Mouse (Mus musculus): ENCODE results near the gene Zfp764. TPM values are rescaled to one million over a fixed set of nuclear protein-coding genes. Genes with fewer than 3 reads are reported as not detected.

The Zfp764 gene
- total RNA-seq, 2 experiments from 2014 or later: 5.4 to 5.6 TPM

Other genes with a start within 250 kb of the Zfp764 start
- gene Cd2bp2, start 210.8 kb downstream of the Zfp764 start, total RNA-seq (2021): 10 to 100 TPM; 81.4 to 89.5 TPM
- 100 to 1,000 TPM in 1 of 2 experiments, 10 to 100 TPM in 1; 90.8 to 101 TPM for gene Tbc1d10b, start 198.4 kb downstream of the Zfp764 start, total RNA-seq (2021)
- gene Mylpf, start 197.9 kb downstream of the Zfp764 start, total RNA-seq (2021): 1 to 10 TPM; 1.7 to 3.9 TPM
- gene Zfp553, start 173.8 kb downstream of the Zfp764 start, total RNA-seq (2021): 10 to 100 TPM; 18.6 to 19.4 TPM
- 1 to 10 TPM; 3.2 to 5.6 TPM for gene Sept1, start 173.7 kb downstream of the Zfp764 start, total RNA-seq (2021)
- 10 to 100 TPM; 61.0 to 61.4 TPM for gene Zfp771, start 162.5 kb downstream of the Zfp764 start, total RNA-seq (2021)
- 10 to 100 TPM; 21.8 to 30.7 TPM for gene Dctpp1, start 146.1 kb downstream of the Zfp764 start, total RNA-seq (2021)
- gene Sephs2, start 132.8 kb downstream of the Zfp764 start, total RNA-seq (2021): 10 to 100 TPM; 38.4 to 43.1 TPM
- gene Itgal, start 110.6 kb downstream of the Zfp764 start, total RNA-seq (2021): under 1 TPM; 0.48 to 0.76 TPM
- gene Zfp768, start 61.2 kb downstream of the Zfp764 start, total RNA-seq (2021): 10 to 100 TPM; 14.4 to 15.0 TPM
- 1 to 10 TPM; 5.7 to 7.2 TPM for gene Zfp747, start 30.8 kb downstream of the Zfp764 start, total RNA-seq (2021)
- gene 9130019O22Rik, start 19.7 kb downstream of the Zfp764 start, total RNA-seq (2021): 1 to 10 TPM; 3.3 to 3.9 TPM
- 1 to 10 TPM; 7.7 to 8.2 TPM for gene E430018J23Rik, start 13.2 kb downstream of the Zfp764 start, total RNA-seq (2021)
- 10 to 100 TPM; 13.7 to 18.6 TPM for gene Zfp688, start 15.2 kb upstream of the Zfp764 start, total RNA-seq (2021)
- 1 to 10 TPM; 5.8 to 7.9 TPM for gene Zfp689, start 42.3 kb upstream of the Zfp764 start, total RNA-seq (2021)
- 10 to 100 TPM; 25.7 to 30.2 TPM for gene Prr14, start 52.8 kb upstream of the Zfp764 start, total RNA-seq (2021)
- 10 to 100 TPM; 48.7 to 61.4 TPM for gene Fbrs, start 72.4 kb upstream of the Zfp764 start, total RNA-seq (2021)
- 100 to 1,000 TPM in 1 of 2 experiments, 10 to 100 TPM in 1; 99.0 to 131 TPM for gene Srcap, start 105.2 kb upstream of the Zfp764 start, total RNA-seq (2021)
- 10 to 100 TPM in 1 of 2 experiments, 1 to 10 TPM in 1; 7.6 to 15.0 TPM for gene Gm42715, start 112.8 kb upstream of the Zfp764 start, total RNA-seq (2021)
- 1 to 10 TPM in 1 of 2 experiments, not detected in 1; 3.4 TPM for gene Tmem265, start 154.6 kb upstream of the Zfp764 start, total RNA-seq (2021)
- gene Phkg2, start 166.5 kb upstream of the Zfp764 start, total RNA-seq (2021): 10 to 100 TPM; 69.2 to 81.4 TPM
- gene Ccdc189, start 181.8 kb upstream of the Zfp764 start, total RNA-seq (2021): 1 to 10 TPM; 9.3 to 9.7 TPM
- gene Rnf40, start 181.9 kb upstream of the Zfp764 start, total RNA-seq (2021): 10 to 100 TPM; 63.1 to 81.0 TPM
- 10 to 100 TPM; 22.1 to 24.7 TPM for gene Zfp629, start 209.0 kb upstream of the Zfp764 start, total RNA-seq (2021)